Mouse (Mus musculus) MEL (cell line): ENCODE measurements around the gene Slc41a3. TPM values are rescaled to one million over a fixed set of nuclear protein-coding genes. Genes with fewer than 3 reads are reported as not detected.

ENCODE experiments used
- DNase-seq: peaks from one replicate; pipeline ENCODE4 v3.0.0; 2011; ENCODE audit warnings: low read depth, low spot score
- H3K27ac ChIP-seq: 2 replicates; pipeline ENCODE4 v1.5.1; 2012; ENCODE audit warnings: low read depth, mild to moderate bottlenecking, control low read depth, low read length, moderate library complexity; ENCODE audit not compliant: control insufficient read depth
- H3K27me3 ChIP-seq, 2 experiments: fragments of 150-350 bp in 1 of 2; sonication (generic) in 1 of 2; 2 replicates each; pipeline ENCODE4 v1.6.1; 2012; ENCODE audit warnings: low read length in 2 of 2, mild to moderate bottlenecking in 2 of 2, improper control_type of control experiment in 1 of 2, moderate library complexity in 1 of 2; ENCODE audit not compliant: insufficient read depth in 2 of 2, control insufficient read depth in 1 of 2
- H3K36me3 ChIP-seq, 2 experiments: 2 replicates each; pipeline ENCODE4 v1.6.1; 2012 to 2014; ENCODE audit warnings: low read length in 2 of 2, improper control_type of control experiment in 1 of 2, inconsistent platforms in 1 of 2, mild to moderate bottlenecking in 1 of 2; ENCODE audit not compliant: insufficient read depth in 2 of 2, control insufficient read depth in 1 of 2
- H3K4me1 ChIP-seq, 2 experiments: fragments of 150-350 bp in 1 of 2; sonication (generic) in 1 of 2; 2 replicates each; pipeline ENCODE4 v1.6.1; 2012; ENCODE audit warnings: low read length in 2 of 2, improper control_type of control experiment in 1 of 2, mild to moderate bottlenecking in 1 of 2; ENCODE audit not compliant: insufficient read depth in 2 of 2, control insufficient read depth in 1 of 2
- H3K4me3 ChIP-seq, 2 experiments: fragments of 150-350 bp in 1 of 2; sonication (generic) in 1 of 2; 2 replicates each; pipeline ENCODE4 v1.5.1; 2012; ENCODE audit warnings: low read depth in 2 of 2, low read length in 2 of 2, mild to moderate bottlenecking in 2 of 2, moderate library complexity in 2 of 2, control low read depth in 1 of 2, improper control_type of control experiment in 1 of 2; ENCODE audit not compliant: control insufficient read depth in 1 of 2, insufficient read depth in 1 of 2
- H3K79me2 ChIP-seq: 2 replicates; pipeline ENCODE4 v1.6.1; 2012; ENCODE audit warnings: mild to moderate bottlenecking, low read length, moderate library complexity; ENCODE audit not compliant: control insufficient read depth, poor library complexity, insufficient read depth
- H3K9ac ChIP-seq: 2 replicates; pipeline ENCODE4 v1.6.1; 2012; ENCODE audit warnings: low read depth, mild to moderate bottlenecking, control low read depth, low read length, moderate library complexity; ENCODE audit not compliant: control insufficient read depth, poor library complexity, severe bottlenecking
- H3K9me3 ChIP-seq: fragments of 150-350 bp; sonication (generic); replicated peaks from 2 replicates; pipeline ENCODE4 v1.6.1; 2012; ENCODE audit warnings: mild to moderate bottlenecking, low read length, improper control_type of control experiment, moderate library complexity; ENCODE audit not compliant: insufficient read depth
- CHD1 ChIP-seq: IDR thresholded peaks from 2 replicates; pipeline ENCODE4 v1.6.1; 2012; ENCODE audit warnings: low read depth, mild to moderate bottlenecking, inconsistent platforms, low read length, improper control_type of control experiment
- CTCF ChIP-seq, 3 experiments: IDR thresholded peaks in 2 of 3; conservative IDR thresholded peaks in 1 of 3; 2 replicates each; pipeline ENCODE4 v1.5.1; 2011 to 2012; ENCODE audit warnings: low read length in 3 of 3, low read depth in 2 of 3, mild to moderate bottlenecking in 2 of 3, improper control_type of control experiment in 1 of 3, inconsistent platforms in 1 of 3, mixed read lengths in 1 of 3, moderate library complexity in 1 of 3; ENCODE audit not compliant: control insufficient read depth in 1 of 3, insufficient read depth in 1 of 3, poor library complexity in 1 of 3, severe bottlenecking in 1 of 3
- ELF1 ChIP-seq: IDR thresholded peaks from 2 replicates; pipeline ENCODE4 v1.6.1; 2014; ENCODE audit warnings: low read depth, mild to moderate bottlenecking, inconsistent platforms, low read length, improper control_type of control experiment, moderate library complexity
- ETS1 ChIP-seq: IDR thresholded peaks from 2 replicates; pipeline ENCODE4 v1.6.1; 2012; ENCODE audit warnings: low read depth, mild to moderate bottlenecking, inconsistent platforms, low read length, improper control_type of control experiment, moderate library complexity
- GABPA ChIP-seq: IDR thresholded peaks from 2 replicates; pipeline ENCODE4 v1.6.1; 2012; ENCODE audit warnings: low read depth, mild to moderate bottlenecking, inconsistent platforms, low read length, improper control_type of control experiment, moderate library complexity
- HCFC1 ChIP-seq: IDR thresholded peaks from 2 replicates; pipeline ENCODE4 v1.6.1; 2012; ENCODE audit warnings: low read depth, mild to moderate bottlenecking, inconsistent platforms, low read length, improper control_type of control experiment, moderate library complexity
- JUND ChIP-seq: IDR thresholded peaks from 2 replicates; pipeline ENCODE4 v1.6.1; 2011; ENCODE audit warnings: low read depth, mild to moderate bottlenecking, improper control_type of control experiment, low read length
- KAT2A ChIP-seq: conservative IDR thresholded peaks from 2 replicates; pipeline ENCODE4 v1.6.1; 2012; ENCODE audit warnings: low read depth, low read length, improper control_type of control experiment, inconsistent platforms
- MAZ ChIP-seq: IDR thresholded peaks from 2 replicates; pipeline ENCODE4 v1.6.1; 2012; ENCODE audit warnings: low read depth, mild to moderate bottlenecking, inconsistent platforms, low read length, improper control_type of control experiment
- MXI1 ChIP-seq: IDR thresholded peaks from 2 replicates; pipeline ENCODE4 v1.6.1; 2011; ENCODE audit warnings: mild to moderate bottlenecking, low read depth, low read length, improper control_type of control experiment
- MYB ChIP-seq: IDR thresholded peaks from 2 replicates; pipeline ENCODE4 v1.6.1; 2011; ENCODE audit warnings: mild to moderate bottlenecking, low read depth, low read length, improper control_type of control experiment
- MYC ChIP-seq: IDR thresholded peaks from 2 replicates; pipeline ENCODE4 v1.6.1; 2011; ENCODE audit warnings: low read depth, mild to moderate bottlenecking, low read length, improper control_type of control experiment, moderate library complexity
- NRF1 ChIP-seq: IDR thresholded peaks from 2 replicates; pipeline ENCODE4 v1.6.1; 2014; ENCODE audit warnings: low read depth, mild to moderate bottlenecking, inconsistent platforms, low read length, improper control_type of control experiment, moderate library complexity; ENCODE audit not compliant: poor library complexity, insufficient read depth, severe bottlenecking
- RAD21 ChIP-seq: IDR thresholded peaks from 2 replicates; pipeline ENCODE4 v1.6.1; 2011; ENCODE audit warnings: mild to moderate bottlenecking, low read depth, low read length, improper control_type of control experiment
- USF1 ChIP-seq: IDR thresholded peaks from 2 replicates; pipeline ENCODE4 v1.6.1; 2014; ENCODE audit warnings: low read depth, mild to moderate bottlenecking, inconsistent platforms, low read length, improper control_type of control experiment, moderate library complexity
- USF2 ChIP-seq, 2 experiments: IDR thresholded peaks; 2 replicates each; pipeline ENCODE4 v1.6.1; 2011 to 2012; ENCODE audit warnings: improper control_type of control experiment in 2 of 2, low read length in 2 of 2, borderline replicate concordance in 1 of 2, inconsistent platforms in 1 of 2, low read depth in 1 of 2, mild to moderate bottlenecking in 1 of 2; ENCODE audit not compliant: insufficient read depth in 1 of 2
- ZNF384 ChIP-seq: IDR thresholded peaks from 2 replicates; pipeline ENCODE4 v1.6.1; 2012; ENCODE audit warnings: low read depth, mild to moderate bottlenecking, inconsistent platforms, low read length, improper control_type of control experiment
- polyA plus RNA-seq, 2 experiments: library from polyadenylated mRNA; stranded (reverse) in 1 of 2; unstranded in 1 of 2; fragments of >175 nt in 1 of 2; fragments of >200 nt in 1 of 2; gene quantifications; 2 replicates each; pipeline versions ENCODE4 v1.2.1 to v1.2.4; 2012; ENCODE audit warnings: low replicate concordance in 2 of 2, low read depth in 1 of 2; ENCODE audit not compliant: insufficient read length in 2 of 2, insufficient read depth in 1 of 2, missing spikeins in 1 of 2
- total RNA-seq: library from RNA; depleted of rRNA; stranded (reverse); fragments of 300-350 nt; gene quantifications from 2 replicates; pipeline ENCODE4 v1.2.3, GENCODE M21; 2012

Slc41a3 gene
- total and polyA plus RNA-seq, 3 experiments = 65.8 to 70.4 TPM; not detected in 1

DNA sequence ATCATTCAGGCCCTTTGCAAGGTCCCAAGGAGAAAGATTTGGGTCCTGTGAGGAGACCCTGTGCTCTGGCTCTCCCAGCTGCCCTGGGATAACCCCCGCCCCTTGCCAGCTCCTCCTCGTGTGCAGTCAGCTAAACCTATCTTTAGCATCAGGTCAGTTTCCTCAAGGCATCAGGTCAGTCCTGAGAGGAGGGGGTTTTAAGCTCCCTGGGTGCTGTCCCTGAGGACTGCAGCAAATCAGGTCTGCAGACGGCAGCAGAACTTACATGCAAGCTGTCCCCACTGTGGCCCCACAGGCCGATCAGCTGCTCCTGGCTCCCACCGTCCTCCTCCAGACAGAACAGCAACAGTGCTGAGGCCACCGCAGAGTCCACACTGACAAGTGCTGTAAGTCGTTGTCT lies 2.8 kb upstream of the Slc41a3 start:
- H3K79me2 ChIP-seq = no peaks in the 10 kb centered on the region; the same call in 1 of the 2 replicates
- TF ChIP-seq MYB = no peak
- no peak for TF ChIP-seq MYC
- TF ChIP-seq JUND = no peak
- TF ChIP-seq MXI1 = no peak
- TF ChIP-seq MAZ = no peak
- TF ChIP-seq ZNF384 = no peak
- TF ChIP-seq HCFC1 = no peak
- no peak for TF ChIP-seq CHD1
- TF ChIP-seq CTCF (IDR thresholded peaks at IDR 0.05 in 2 of 3, conservative IDR thresholded peaks at IDR 0.05 in 1 of 3; ENCODE audit: control insufficient read depth in 1 of 3, insufficient read depth in 1 of 3, low read depth in 2 of 3, low read length in 3 of 3, poor library complexity in 1 of 3, severe bottlenecking in 1 of 3) = no peak
- TF ChIP-seq, all 39 proteins: peak for 0
- no peaks in the 10 kb centered on the region for H3K9me3 ChIP-seq
- no peak overlapping the region for H3K4me3 ChIP-seq
- peaks cover 6 to 7% of the 10 kb centered on the region in 2 experiments for H3K4me1 ChIP-seq
- H3K36me3 ChIP-seq = peaks cover 0 to 4% of the 10 kb centered on the region in 2 experiments; a peak in 1 of 4 replicates
- no peaks in the 10 kb centered on the region for H3K27me3 ChIP-seq
- DNase-seq = no peak
- no peak overlapping the region for H3K9ac ChIP-seq
- no peak overlapping the region for H3K27ac ChIP-seq

DNA sequence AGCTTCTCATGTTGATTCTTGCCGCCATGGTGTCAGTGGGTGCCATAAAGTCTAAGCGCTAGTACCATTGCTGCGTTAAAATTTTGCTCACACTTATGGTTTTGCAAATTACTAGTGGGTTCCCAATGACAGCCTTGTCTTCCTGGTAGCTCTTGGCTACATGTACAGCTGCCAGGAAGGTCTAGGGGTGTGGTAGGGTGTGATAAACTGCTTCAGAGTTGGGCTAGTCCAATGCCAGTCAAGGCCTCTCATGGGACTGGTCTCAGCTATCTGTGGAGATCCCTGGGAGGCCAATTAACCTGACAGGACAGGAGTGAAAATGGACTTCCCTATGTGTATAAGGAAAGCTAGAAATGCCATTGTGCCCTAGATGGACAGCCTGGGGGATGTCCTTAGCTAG lies 2.2 kb upstream of the Slc41a3 start:
- H3K9ac ChIP-seq = no peak overlapping the region
- no peak overlapping the region for H3K27ac ChIP-seq
- no peak overlapping the region for H3K4me3 ChIP-seq
- H3K9me3 ChIP-seq = no peaks in the 10 kb centered on the region
- H3K36me3 ChIP-seq = peaks cover 0 to 6% of the 10 kb centered on the region in 2 experiments; a peak in 1 of 4 replicates
- no peak for DNase-seq
- no peaks in the 10 kb centered on the region for H3K27me3 ChIP-seq
- peaks cover 6 to 9% of the 10 kb centered on the region in 2 experiments for H3K4me1 ChIP-seq
- TF ChIP-seq ETS1 (no peak), RAD21 (no peak), GABPA (no peak), KAT2A (no peak), USF1 (no peak), ELF1 (no peak), NRF1 (no peak), USF2 (IDR thresholded peaks at IDR 0.05; ENCODE audit: borderline replicate concordance in 1 of 2, insufficient read depth in 1 of 2, low read depth in 1 of 2, low read length in 2 of 2) (no peak)
- TF ChIP-seq, all 39 proteins: peak for 0
- no peaks in the 10 kb centered on the region; the same call in 1 of the 2 replicates for H3K79me2 ChIP-seq
